Mouse (Mus musculus) olfactory bulb, adult 2 months (tissue): ENCODE measurements around the gene Myl9.

Experiments used
- CTCF ChIP-seq: fragments of 200-500 bp; IDR thresholded peaks from 2 replicates; pipeline ENCODE4 v1.5.1; 2012; ENCODE audit warnings: low read depth, mild to moderate bottlenecking, low read length, moderate library complexity; ENCODE audit not compliant: insufficient read depth
- POLR2A ChIP-seq: fragments of 200-500 bp; IDR thresholded peaks from 2 replicates; pipeline ENCODE4 v1.6.1; 2012; ENCODE audit warnings: mild to moderate bottlenecking, low read depth, low read length, moderate library complexity; ENCODE audit not compliant: insufficient read depth

- TF ChIP-seq POLR2A (no peak), CTCF (no peak)
Measured at GRCm38 (mm10) chr2:156778571-156778970, 3.4 kb downstream of the Myl9 start.
